Mouse (Mus musculus) heart, adult 2 months (tissue): ENCODE results near the gene Abca4.

Source experiments
- EP300 ChIP-seq: fragments of 200-500 bp; IDR thresholded peaks from 2 replicates; pipeline ENCODE4 v1.6.1; 2011; ENCODE audit warnings: low read depth, low read length, control low read depth; ENCODE audit not compliant: insufficient read depth
- POLR2A ChIP-seq: fragments of 200-500 bp; IDR thresholded peaks from 2 replicates; pipeline ENCODE4 v1.6.1; 2011; ENCODE audit warnings: mild to moderate bottlenecking, low read depth, low read length, control low read depth; ENCODE audit not compliant: insufficient read depth

GRCm38 (mm10) chr3:122073595-122073994, 29.4 kb downstream of the Abca4 start:
- TF ChIP-seq EP300 (no peak), POLR2A (no peak)
